Mouse (Mus musculus) lung, adult 2 months (tissue): ENCODE data around the gene Fam207a. TPM values are rescaled to one million over a fixed set of nuclear protein-coding genes. Genes with fewer than 3 reads are reported as not detected.
A peak's percentile ranks its signal among the peaks of the same experiment; 100 is the strongest.

Experiments used
- DNase-seq: peaks from one replicate; pipeline ENCODE4 v3.0.0; 2022
- H3K4me1 ChIP-seq: fragments of 200-500 bp; 2 replicates; pipeline ENCODE4 v1.6.1; 2011; ENCODE audit warnings: low read length; ENCODE audit not compliant: control insufficient read depth, insufficient read depth
- H3K4me3 ChIP-seq: fragments of 200-500 bp; replicated peaks from 2 replicates; pipeline ENCODE3; 2011; ENCODE audit warnings: low read depth, mild to moderate bottlenecking, control low read depth, low read length; ENCODE audit errors: extremely low read depth
- CTCF ChIP-seq: fragments of 200-500 bp; IDR thresholded peaks from 2 replicates; pipeline ENCODE4 v1.5.1; 2011; ENCODE audit warnings: mild to moderate bottlenecking, low read length, control low read depth; ENCODE audit not compliant: insufficient read depth
- POLR2A ChIP-seq: fragments of 200-500 bp; IDR thresholded peaks from 2 replicates; pipeline ENCODE4 v1.6.1; 2011; ENCODE audit warnings: low read depth, mild to moderate bottlenecking, control low read depth, low read length, borderline replicate concordance; ENCODE audit errors: extremely low read depth
- WGBS: fragments of 180-500 bp; shearing (Covaris S2); methylation state at CpG from one replicate; pipeline ENCODE4 v1.1.7; 2018; 5-methylcytosine and 5-hydroxymethylcytosine counted together
- polyA plus RNA-seq: library from polyadenylated mRNA; depleted of rRNA; stranded (reverse); fragments of >200 nt; gene quantifications from 2 replicates; pipeline ENCODE4 v1.2.3, GENCODE M21; 2012

The Fam207a gene
- polyA plus RNA-seq, 1 experiment = 24.7 TPM

GRCm38 (mm10) chr10:77461161-77461560 is 54.4 kb downstream of the Fam207a start:
- no peak for DNase-seq
- peaks cover 2% of the 10 kb centered on the region; the same call in 1 of the 2 replicates for H3K4me1 ChIP-seq
- 92% methylated on average over 8 of the region's 8 CpGs for WGBS
- no peak overlapping the region for H3K4me3 ChIP-seq
- no peak for TF ChIP-seq POLR2A
- no peak for TF ChIP-seq CTCF

DNA sequence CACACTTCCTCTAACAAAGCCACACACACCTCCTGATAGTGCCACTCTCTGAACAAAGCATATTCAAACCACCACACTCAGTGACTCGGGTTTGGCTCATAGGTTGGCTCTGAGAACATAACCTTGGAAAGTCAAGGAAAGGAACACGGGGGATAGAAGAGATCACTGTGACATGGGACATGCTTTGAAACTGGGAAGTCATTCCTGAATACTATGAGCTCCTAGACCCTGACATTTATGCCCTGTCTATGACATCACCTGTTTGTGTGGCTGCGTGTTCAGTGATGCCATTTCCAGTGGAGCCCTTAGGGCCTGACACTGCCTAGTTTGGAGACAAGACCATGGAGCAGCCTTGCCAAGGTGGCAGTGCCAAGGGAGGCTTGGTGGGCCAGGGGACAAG is 57.9 kb downstream of the Fam207a start:
- Histone ChIP-seq H3K4me3 (no peak overlapping the region), H3K4me1 (no peaks in the 10 kb centered on the region)
- DNase-seq = no peak
- WGBS = 79% methylated on average over 3 of the region's 3 CpGs
- TF ChIP-seq CTCF = no peak
- TF ChIP-seq POLR2A = no peak

- Histone ChIP-seq H3K4me1 (no peaks in the 10 kb centered on the region), H3K4me3 (no peak overlapping the region)
- TF ChIP-seq CTCF (no peak), POLR2A (no peak)
- WGBS = 69% methylated on average over 7 of the region's 7 CpGs
- no peak for DNase-seq
Measured at GRCm38 (mm10) chr10:77456507-77456906, 59.1 kb downstream of the Fam207a start.

DNA sequence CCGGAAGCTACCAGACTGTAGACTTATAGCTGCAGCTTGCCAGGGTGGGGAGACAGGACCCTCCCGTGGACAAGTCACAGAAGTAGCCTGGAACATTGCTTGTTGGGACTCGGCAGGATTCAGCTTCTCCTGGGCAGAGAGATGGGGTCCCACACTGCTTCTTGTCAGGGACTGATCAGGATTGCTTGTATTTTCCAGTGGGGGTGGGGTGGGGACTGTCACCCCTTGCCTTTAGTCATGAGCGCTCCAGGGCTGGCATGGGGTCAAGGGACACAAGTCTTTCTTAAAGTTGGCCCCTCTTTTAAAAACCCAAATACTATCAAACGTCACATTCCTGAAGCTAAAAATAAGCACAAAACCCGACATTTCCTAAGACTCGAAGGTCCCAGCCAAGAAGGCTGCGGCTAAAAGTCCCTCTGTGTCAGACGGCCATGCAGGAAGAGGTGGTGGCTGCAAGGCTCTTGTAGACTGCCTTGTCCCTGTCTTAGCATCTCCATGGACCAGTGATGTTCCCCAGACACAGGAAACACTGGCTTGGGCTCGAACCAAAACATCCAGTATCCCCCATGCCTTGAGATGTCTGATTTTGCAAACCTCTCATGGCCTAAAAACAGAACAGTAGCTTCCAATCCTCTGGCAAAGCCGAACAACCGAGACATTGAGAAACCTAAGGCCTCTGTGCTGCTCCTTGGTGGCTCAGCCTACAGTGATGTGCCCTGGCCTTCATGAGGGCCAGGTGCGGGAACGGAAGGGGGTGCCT is 60.2 kb downstream of the Fam207a start:
- no peak for DNase-seq
- no peak overlapping the region for H3K4me3 ChIP-seq
- no peak for TF ChIP-seq CTCF
- no peak for TF ChIP-seq POLR2A
- no peaks in the 10 kb centered on the region for H3K4me1 ChIP-seq
- WGBS = 58% methylated on average over 14 of the region's 14 CpGs

GRCm38 (mm10) chr10:77454795-77455194 is 60.8 kb downstream of the Fam207a start:
- 66% methylated on average over 6 of the region's 6 CpGs for WGBS
- Histone ChIP-seq H3K4me1 (no peaks in the 10 kb centered on the region), H3K4me3 (no peak overlapping the region)
- no peak for TF ChIP-seq POLR2A
- no peak for TF ChIP-seq CTCF
- DNase-seq = no peak

DNA sequence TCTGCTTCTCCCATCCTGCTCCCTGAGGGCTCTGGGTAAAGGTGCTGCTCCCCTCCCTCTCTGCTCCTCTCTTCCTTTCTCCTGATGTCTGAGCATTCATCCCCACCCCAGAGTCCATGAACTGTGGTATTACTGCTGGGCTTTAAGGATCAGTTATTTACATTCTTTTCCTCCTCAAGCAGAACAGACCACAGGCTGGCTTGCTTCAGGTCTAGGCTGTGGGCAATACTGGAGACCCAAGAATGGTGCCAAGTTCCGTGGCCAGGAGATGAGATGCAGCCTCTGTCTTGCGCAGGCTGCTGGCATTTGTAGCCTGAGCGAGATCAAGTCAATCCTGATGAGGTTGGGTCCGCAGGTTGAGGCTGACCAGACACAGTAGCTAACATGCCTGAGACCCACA is 63.8 kb downstream of the Fam207a start:
- H3K4me1 ChIP-seq = no peaks in the 10 kb centered on the region
- no peak for TF ChIP-seq CTCF
- no peak for TF ChIP-seq POLR2A
- WGBS = 91% methylated on average over 4 of the region's 4 CpGs
- DNase-seq = no peak
- H3K4me3 ChIP-seq = no peak overlapping the region

- TF ChIP-seq POLR2A (no peak), CTCF (no peak)
- no peak overlapping the region for H3K4me3 ChIP-seq
Measured at GRCm38 (mm10) chr10:77450159-77450464, 65.5 kb downstream of the Fam207a start.

GRCm38 (mm10) chr10:77449315-77450158 is 66.0 kb downstream of the Fam207a start:
- H3K4me3 ChIP-seq = peak overlapping the region; percentile 46
- H3K4me1 ChIP-seq = no peaks in the 10 kb centered on the region
- 30% methylated on average over 23 of the region's 23 CpGs for WGBS
- DNase-seq = no peak
- no peak for TF ChIP-seq CTCF

More at GRCm38 (mm10) chr10:77450159-77450464, 65.5 kb downstream of the Fam207a start:
- no peaks in the 10 kb centered on the region for H3K4me1 ChIP-seq
- DNase-seq = no peak

DNA sequence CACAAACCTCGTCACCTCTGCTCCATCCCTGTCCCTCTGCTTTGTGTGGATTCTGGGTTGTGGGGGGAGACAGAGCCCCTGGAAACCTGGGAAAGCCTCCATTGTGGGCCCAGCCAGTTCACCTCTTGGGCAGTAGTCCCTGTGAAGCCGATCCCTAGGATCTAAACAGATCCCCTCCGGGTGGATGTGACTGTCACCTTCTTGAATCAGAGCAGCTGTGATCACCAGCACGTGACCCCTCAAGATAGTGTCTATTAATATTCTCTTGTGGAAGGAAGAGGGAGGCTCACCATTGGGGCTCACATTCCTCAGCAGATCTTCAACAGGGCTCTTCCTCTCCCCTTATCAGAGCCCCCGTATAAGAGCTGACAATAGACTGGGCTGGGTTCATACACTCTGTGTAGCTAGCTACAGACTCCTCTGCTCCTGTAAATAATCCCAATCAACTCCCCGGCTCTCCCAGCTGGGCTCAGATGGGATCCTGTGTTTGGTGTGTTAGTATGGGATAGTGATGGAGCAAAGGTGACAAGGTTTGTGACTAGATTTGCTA is 66.8 kb downstream of the Fam207a start:
- WGBS = 42% methylated on average over 6 of the region's 6 CpGs
- TF ChIP-seq CTCF (no peak), POLR2A (no peak)
- no peak for DNase-seq
- Histone ChIP-seq H3K4me1 (no peaks in the 10 kb centered on the region), H3K4me3 (no peak overlapping the region)

DNA sequence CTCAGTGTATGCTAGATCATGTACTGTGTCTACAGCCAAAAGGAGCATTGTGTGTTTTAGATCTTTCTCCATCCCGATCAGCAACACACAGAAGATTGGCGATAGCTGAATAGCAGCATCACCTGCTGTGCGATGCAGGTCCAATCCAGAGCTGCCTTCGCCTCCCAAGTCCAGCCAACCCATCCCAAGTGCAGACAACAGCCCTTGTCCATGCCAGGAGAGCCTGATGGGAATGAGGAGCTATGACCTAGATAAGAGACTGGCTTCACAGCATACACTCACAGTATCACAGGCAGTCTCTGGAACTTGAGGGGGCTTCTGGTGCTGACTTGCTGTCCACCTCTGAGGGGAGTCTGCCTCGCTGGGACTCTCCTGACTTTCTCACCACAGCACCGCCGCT is 67.4 kb downstream of the Fam207a start:
- DNase-seq = no peak
- 89% methylated on average over 7 of the region's 7 CpGs for WGBS
- H3K4me1 ChIP-seq = no peaks in the 10 kb centered on the region
- H3K4me3 ChIP-seq = no peak overlapping the region
- TF ChIP-seq CTCF (no peak), POLR2A (no peak)
